Mouse (Mus musculus): ENCODE measurements around the gene Phc1. TPM values are rescaled to one million over a fixed set of nuclear protein-coding genes. Genes with fewer than 3 reads are reported as not detected.

Gene Phc1
- total RNA-seq, 2 experiments from 2014 or later: 63.2 to 63.8 TPM

DNA sequence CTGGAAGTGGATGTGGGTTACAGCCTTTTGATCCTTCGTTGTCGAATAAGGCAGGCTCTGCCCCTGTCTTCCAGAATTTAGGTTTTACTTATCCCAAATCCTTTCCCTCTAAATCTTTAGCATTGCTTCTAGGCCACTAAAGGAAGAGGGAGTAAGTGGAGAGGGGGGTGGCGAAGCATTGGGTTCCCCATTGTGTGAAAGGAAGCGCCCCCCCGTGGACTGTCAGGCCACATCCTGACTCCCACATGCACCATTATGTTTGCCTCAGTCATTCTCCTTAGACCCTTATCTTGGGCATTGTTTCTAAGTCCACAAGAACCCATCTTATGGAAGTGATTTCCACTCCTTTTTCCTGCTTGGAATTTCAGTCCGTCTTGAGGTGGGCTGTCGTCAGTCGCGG is 45.1 kb downstream of the Phc1 start:
- no peak for DNase-seq

DNA sequence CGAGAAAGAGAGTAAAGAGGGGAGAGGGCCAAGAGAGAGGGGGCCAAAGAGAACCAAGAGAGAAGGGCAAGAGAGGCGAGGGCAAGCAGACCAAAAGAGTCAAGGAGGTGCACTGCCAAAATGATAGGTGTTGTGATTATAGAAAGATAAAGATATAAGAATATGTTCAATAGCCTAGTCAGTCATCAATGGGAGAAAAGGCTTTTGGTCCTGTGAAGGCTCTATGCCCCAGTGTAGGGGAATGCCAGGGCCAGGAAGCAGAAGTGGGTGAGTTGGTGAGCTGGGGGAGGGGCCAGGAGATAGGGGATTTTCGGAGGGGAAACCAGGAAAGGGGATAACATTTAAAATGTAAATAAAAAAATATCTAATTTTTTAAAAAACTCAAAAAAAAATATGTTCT is 46.1 kb downstream of the Phc1 start:
- no peak for DNase-seq

DNA sequence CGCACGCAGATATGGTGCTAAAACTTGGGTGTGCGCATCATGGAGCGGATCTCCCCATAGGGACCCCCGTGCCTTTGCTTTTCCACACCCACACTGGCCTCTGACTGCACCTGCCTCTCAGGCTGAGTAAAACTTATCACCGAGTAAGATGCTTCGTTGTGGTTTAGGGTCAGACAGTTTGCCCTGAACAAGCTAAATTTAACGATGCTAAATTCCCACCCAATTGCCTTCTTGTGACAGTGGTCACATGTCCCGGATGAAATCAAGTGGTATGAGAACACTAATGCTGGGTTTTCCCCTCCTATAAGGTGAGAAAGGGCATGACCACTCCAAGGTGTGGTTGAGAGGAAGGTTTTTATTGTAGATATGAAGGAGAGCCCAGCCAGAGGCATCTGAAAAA is 46.6 kb downstream of the Phc1 start:
- DNase-seq: no peak

DNA sequence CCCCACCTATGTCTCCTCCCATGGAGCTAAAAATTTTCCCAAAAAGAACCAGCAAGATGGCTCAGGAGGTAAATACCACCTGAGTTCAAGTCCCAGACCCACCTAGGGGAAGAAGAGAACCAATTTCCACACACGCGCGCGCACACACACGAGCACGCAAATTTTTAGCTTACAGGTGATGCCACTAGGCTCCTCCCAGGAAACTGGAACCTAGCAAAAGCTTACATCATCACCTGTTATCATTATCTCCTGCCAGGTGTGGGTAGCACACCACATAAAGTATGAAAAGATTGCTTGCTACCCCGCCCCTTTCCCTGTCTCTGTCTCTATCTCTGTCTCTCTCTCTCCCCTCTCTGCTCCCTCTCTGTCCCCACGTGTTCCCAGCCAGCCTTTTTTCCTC is 47.2 kb downstream of the Phc1 start:
- DNase-seq: no peak

DNA sequence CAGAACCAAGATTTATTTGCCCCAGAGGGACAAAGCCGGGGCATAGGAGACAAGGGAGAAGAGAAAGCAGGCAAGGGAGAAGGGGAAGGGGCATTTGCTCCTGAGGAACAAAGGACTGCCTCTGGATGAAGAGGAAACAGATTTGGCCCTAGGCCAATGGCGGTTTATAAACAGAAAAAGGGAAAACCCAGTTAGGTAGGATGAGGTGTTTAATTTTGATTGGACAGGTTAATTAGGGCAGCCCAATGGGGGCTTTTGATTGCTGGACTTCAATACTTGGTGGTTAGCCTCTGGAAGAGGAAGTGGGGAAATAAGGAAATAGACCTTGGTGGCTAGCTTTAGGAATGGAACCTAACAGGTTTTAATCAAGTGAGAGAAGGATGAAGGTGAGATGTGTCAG is 48.2 kb downstream of the Phc1 start:
- DNase-seq: no peak

DNA sequence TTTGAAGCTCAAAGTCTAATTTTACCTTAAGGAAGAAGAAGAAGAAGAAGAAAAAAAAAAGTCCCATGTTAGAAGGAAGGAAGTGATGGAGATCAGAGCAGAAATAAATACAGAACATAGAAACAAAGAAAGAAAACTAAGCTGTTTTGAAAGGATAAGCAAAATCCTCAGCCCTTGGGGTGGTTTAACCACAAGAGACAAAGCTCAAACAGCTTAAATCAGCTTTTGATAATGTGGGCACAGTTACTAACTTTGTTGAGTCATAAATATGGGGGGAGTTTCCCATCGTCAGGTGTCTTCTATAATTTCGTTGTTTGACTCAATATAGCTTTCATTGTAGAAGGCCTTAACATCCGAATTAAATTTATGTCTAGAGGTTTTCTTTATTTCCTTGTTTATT is 48.6 kb downstream of the Phc1 start:
- no peak for DNase-seq

DNA sequence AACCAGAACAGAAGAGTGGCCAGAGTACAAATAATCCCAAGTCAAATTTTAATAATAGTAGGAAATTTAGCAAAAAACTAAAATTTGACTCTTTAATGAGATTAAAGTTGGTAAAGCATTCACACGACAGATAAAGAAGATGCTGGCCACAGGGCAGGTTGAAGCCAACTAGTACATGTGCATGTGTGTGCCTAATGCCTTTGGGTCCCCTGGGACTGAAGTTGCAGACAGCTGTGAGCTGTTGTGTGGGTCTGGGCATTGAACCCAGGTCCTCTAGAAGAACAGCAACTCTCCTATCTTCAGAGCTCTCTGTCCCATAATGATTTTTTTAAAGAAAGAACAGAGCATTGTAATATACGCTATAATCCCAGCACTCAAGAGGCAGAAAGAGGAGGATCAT is 49.1 kb downstream of the Phc1 start:
- DNase-seq: no peak

DNA sequence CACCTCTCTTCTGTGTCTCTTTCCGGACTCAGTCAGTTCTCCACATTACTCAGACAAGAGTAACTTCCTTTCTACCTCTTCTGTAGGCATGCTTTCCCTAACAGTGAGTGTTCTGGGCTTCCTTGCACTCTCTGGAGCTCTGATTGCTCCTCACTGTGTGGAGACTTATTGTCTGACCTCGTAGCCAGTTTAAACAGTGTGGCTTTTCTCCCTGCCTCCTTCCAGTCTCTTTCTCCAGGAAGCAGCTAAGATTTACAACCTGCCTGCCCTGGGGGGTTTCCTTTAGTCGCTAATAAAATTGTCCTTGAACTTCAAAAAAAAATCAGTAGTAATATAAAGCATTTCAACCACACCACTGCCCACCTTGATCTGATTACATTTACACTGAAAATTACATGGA is 50.1 kb downstream of the Phc1 start:
- DNase-seq: no peak

DNA sequence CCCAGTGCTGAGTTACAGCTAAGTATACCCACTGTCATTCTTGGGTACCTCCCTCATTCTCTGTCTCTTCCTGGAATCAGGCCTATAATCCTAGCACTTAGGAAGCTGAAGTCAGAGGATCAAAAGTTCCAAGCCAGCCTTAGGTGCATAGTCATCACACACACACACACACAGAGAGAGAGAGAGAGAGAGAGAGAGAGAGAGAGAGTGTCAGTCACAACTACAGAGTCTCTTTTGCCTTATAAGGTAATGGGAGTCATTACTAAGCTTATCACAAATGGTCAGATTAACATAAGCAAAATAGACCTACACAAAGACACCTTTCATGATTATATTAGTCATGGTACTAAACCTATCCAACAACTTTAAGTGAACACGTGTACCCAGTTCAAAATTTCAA is 51.0 kb downstream of the Phc1 start:
- DNase-seq: no peak

DNA sequence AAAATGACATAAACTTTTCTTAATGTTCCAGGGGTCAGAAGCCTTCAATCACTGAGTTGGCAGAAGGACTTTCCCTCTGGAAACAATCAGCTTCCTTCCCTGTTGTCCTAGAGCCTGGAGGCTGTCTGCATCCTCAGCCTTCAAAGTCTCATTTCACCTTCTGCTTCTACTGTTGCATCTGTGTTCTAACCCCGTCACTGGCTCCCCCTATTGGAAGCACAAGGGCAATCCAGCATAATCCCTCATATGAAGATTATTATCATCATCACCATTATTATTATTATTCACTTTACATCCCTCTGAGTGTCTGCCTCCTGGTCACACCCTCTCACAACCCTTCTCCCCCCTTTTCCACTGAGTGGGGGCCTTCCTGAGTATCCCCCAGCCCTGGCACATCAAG is 52.1 kb downstream of the Phc1 start:
- DNase-seq: no peak

DNA sequence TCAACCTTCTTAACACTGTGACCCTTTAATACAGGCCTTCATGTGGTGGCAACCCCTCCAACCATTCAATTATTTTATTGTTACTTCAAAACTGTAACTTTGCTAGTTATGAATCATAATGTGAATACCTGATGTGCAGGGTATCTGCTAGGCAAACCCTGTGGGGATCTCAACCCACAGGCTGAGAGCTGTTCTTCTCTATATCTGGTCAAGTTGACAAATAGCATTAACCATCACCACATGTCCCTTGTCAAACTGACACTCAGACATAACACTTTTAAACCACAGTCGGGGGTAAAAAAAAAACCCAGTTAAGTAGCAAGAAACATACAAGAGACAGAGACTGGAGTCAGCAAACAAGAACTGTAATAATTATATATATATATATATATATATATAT is 55.5 kb downstream of the Phc1 start:
- DNase-seq: no peak

DNA sequence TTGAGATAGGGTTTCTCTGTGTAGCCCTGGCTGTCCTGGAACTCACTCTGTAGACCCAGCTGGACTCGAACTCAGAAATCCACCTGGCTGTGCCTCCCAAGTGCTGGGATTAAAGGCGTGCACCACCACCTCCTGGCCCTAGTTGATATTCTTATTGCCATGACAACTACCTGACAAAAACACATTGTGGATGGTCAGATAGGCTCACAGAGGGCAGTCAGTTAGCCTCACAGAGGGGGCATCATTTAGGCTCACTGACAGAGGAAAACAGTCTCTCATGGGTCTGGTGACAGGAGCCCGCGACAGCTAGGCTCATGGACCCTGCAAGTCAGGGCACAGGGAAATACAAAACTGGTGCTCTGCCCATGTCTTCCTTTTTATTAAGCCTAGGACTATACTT is 56.1 kb downstream of the Phc1 start:
- no peak for DNase-seq

DNA sequence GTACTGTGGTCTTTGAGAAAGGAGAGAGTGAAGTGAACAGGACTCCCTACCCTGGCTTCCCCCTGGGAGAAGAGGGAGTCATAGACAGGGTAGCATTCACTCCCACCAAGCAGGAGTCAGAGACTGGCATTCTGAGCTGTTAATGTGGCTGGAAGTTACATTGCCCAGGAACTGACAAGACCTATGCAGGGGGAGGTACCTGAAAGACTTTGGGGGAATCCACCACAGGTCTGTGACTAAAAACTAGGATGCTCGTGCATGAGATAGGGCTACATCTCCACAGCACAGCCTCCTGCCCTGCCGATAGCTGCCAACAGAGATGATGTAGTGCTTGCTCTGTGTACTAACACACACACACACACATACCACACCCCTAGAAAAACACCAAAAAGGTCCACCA is 56.9 kb downstream of the Phc1 start:
- no peak for DNase-seq

DNA sequence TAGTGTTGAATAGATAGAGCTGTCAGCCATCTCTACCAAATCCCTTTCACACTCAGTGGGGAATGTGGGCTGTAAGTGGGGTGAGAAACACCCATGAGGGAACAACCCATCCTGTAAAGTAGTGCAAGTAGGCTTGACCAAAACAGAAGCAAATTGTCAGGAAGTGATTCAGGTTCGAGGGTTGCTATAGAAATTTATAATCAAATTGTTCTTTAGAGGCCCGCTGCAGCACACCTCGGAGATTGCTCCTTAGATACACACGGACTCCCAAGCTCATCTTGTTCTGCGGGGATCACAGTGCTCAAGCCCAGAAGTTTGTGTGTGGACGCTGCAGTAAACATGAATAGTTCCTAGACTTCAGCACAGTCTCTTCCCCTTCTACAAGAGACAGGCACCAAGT is 57.6 kb downstream of the Phc1 start, which contains the start of gene Klrg1:
TSS of gene Klrg1 (minus strand) at position 101 of the 400 bp plus-strand sequence.
- DNase-seq: no peak

DNA sequence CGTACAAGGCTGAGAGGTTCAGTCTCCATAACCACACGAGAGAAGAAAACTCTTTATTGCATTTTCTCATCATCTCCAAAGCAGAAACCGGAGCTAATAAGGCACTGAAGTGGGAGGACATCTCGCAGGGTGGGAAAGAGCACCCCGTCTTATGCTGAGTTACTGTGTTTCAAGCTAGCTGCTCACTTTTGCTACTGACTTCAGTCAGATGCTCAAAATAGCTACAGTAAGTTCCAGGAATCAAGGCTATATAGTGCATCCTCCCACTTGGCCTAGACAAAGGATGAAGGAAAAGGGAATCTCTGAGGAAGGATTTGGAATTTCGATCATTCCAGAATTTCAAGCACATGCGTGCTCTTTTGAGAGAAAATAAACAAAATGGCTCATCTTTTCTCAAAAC is 63.8 kb downstream of the Phc1 start:
- DNase-seq: no peak

DNA sequence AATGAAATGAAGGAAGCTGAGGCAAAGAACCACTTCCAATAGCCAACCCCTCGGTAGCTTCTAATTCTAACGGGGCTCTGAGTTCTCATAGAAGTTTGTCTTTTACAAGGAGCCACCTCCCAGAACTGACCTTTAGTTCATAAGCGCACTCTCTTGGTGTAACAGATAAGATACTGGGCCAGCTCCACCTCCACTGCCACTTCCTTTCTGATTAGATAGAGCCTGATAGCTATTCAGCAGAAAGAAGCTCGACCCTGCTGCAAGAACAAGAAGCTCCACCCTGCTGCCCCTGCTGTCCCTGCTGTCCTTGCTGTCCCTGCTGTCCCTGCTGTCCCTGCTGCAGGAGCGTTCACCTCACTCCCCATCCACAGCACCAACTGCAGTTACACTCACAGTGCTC is 65.8 kb downstream of the Phc1 start:
- DNase-seq: no peak

DNA sequence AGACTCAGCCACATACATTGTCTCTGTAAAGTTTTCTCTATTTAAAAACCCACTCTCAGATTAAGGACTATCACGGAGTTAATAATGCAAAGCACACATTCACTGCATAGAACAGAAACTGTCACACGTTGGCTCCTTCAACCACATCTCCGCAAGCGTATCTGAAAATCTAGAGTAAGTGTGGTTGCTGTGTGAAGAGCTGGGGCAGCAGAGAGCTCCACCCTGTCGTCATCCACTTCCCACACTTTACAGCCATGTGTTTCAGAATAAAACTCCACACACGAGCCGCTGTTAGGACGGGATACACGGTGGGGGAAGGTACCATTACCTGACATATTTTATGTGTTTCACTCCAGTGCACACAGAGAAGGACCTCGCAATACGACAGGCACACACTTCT is 70.2 kb downstream of the Phc1 start:
- DNase-seq: no peak

DNA sequence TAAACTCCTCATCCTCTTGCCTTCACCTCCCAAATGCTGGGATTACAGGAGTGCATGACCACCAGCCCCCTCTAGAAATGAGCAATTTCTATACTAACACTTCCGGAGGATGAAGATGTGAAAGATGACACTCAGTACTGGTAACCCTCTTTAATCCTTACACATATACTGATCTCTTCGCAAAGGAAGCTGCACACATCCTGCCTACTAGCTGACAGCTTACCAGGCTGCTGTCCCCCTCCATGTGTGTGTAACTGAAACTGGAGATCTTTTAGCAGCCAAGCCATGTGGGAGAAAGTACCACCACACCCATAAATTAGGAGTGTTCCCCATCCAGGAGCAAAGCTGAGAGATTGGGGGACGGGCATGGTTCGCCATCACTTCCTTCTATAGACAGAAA is 71.2 kb downstream of the Phc1 start:
- DNase-seq: no peak

DNA sequence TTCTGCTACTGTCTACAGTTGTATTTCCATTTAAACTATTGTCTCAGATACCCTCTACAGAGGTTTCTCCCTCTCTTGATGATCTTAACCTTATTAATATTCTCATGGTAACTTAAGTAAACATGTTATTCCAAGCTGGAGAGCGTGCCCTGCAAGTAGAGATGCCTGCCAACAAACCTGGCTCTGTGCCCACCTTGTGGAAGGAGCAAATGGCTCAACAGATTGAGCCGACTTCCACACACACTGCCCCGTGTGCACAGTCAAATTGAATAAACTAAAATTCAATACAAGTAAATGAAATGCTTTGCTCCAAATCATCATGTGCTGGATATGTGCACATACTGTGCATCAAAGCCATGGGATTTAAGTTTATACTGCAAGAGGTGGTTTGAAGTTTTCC is 71.8 kb downstream of the Phc1 start:
- peak; percentile 75 to 85 for DNase-seq

Other genes with a start within 250 kb of the Phc1 start
- gene Klrg1, start 57.7 kb downstream of the Phc1 start, total RNA-seq (2021): under 1 TPM; 0.35 to 0.40 TPM
- gene M6pr, start 31.8 kb downstream of the Phc1 start, total RNA-seq (2021): 10 to 100 TPM; 72.5 to 75.3 TPM
- gene Rimklb, start 158.2 kb upstream of the Phc1 start, total RNA-seq (2021): 10 to 100 TPM; 75.8 to 86.1 TPM
- not detected for gene Mfap5, start 165.3 kb upstream of the Phc1 start, total RNA-seq (2021)
- not detected for gene Aicda, start 213.2 kb upstream of the Phc1 start, total RNA-seq (2021)

All from layer of hippocampus, postnatal 36 days (tissue).